Comparison of ENCODE assay signal across 13 mouse cellular contexts in genomic region chr12:71398701-71399100, GRCm38 (mm10).
DNase-seq lines count a peak whose midpoint lies in the region; ATAC-seq lines count a peak whose summit lies in the region.
"Had no signal": no experiment of that assay in that cellular context is flagged by ENCODE, and none has a peak within 500 bp of the region (broad histone marks: within the 10 kb centered on the region; RNA-seq: fewer than 3 reads in every experiment).

No protein-coding gene starts in this region.

- intact Hi-C loops in heart, postnatal 14 days (cut with DNase I): no loop called here

- no peak overlapping the region for H3K4me2 ChIP-seq in hindbrain, embryonic 16.5 days (ENCODE audit: low read length)
- no peak overlapping the region for H3K4me2 ChIP-seq in hindbrain, embryonic 11.5 days (replicated peaks; ENCODE audit: low read depth, low read length)
- H3K4me2 ChIP-seq: embryonic facial prominence, embryonic 12.5 days; liver, embryonic 12.5 days had no signal

- no peak overlapping the region for H3K27ac ChIP-seq in hindbrain, embryonic 16.5 days (ENCODE audit: low read depth, low read length)
- H3K27ac ChIP-seq in hindbrain, embryonic 11.5 days (ENCODE audit: low read depth, low read length): no peak overlapping the region
- H3K27ac ChIP-seq: embryonic facial prominence, embryonic 12.5 days; liver, embryonic 12.5 days had no signal

- no peak overlapping the region for H3K4me3 ChIP-seq in hindbrain, embryonic 16.5 days (ENCODE audit: low read length)
- H3K4me3 ChIP-seq in hindbrain, embryonic 11.5 days (ENCODE audit: low read depth, low read length): no peak overlapping the region
- H3K4me3 ChIP-seq: embryonic facial prominence, embryonic 12.5 days; liver, embryonic 12.5 days had no signal

- no peaks in the 10 kb centered on the region for H3K36me3 ChIP-seq in hindbrain, embryonic 16.5 days (ENCODE audit: control insufficient read depth, insufficient read depth, low read length)
- H3K36me3 ChIP-seq in hindbrain, embryonic 11.5 days (ENCODE audit: control insufficient read depth, insufficient read depth, low read length): no peaks in the 10 kb centered on the region
- H3K36me3 ChIP-seq: embryonic facial prominence, embryonic 12.5 days; liver, embryonic 12.5 days had no signal

- 74% methylated on average over 3 of the region's 3 CpGs for WGBS in hindbrain, embryonic 16.5 days
- 88% methylated on average over 3 of the region's 3 CpGs for WGBS in hindbrain, embryonic 11.5 days

- H3K4me1 ChIP-seq in hindbrain, embryonic 16.5 days (ENCODE audit: control insufficient read depth, insufficient read depth, low read depth, low read length): no peaks in the 10 kb centered on the region
- no peaks in the 10 kb centered on the region for H3K4me1 ChIP-seq in hindbrain, embryonic 11.5 days (replicated peaks; ENCODE audit: control insufficient read depth, insufficient read depth, low read length)
- H3K4me1 ChIP-seq: liver, embryonic 12.5 days had no signal

- no peaks in the 10 kb centered on the region for H3K27me3 ChIP-seq in hindbrain, embryonic 16.5 days (replicated peaks; ENCODE audit: control insufficient read depth, insufficient read depth, low read length)
- no peaks in the 10 kb centered on the region for H3K27me3 ChIP-seq in hindbrain, embryonic 11.5 days (ENCODE audit: control insufficient read depth, insufficient read depth, low read length)
- H3K27me3 ChIP-seq: embryonic facial prominence, embryonic 12.5 days; liver, embryonic 12.5 days had no signal

- no peak overlapping the region for H3K9ac ChIP-seq in hindbrain, embryonic 16.5 days (ENCODE audit: low read depth, low read length)
- no peak overlapping the region for H3K9ac ChIP-seq in hindbrain, embryonic 11.5 days (ENCODE audit: low read depth, low read length)
- H3K9ac ChIP-seq: embryonic facial prominence, embryonic 12.5 days; liver, embryonic 12.5 days had no signal

- no peaks in the 10 kb centered on the region for H3K9me3 ChIP-seq in hindbrain, embryonic 16.5 days (ENCODE audit: control insufficient read depth, low read length)
- H3K9me3 ChIP-seq in hindbrain, embryonic 11.5 days (ENCODE audit: control insufficient read depth, low read length): no peaks in the 10 kb centered on the region
- H3K9me3 ChIP-seq: embryonic facial prominence, embryonic 12.5 days; liver, embryonic 12.5 days had no signal

- no peak for DNase-seq in hindbrain, embryonic 11.5 days (ENCODE audit: low spot score)
- peak; percentile 56 to 64 for DNase-seq in right cerebral cortex, postnatal 10 days (ENCODE audit: low spot score in 2 of 2)
- no peak for DNase-seq in right cerebral cortex, postnatal 25 days
- DNase-seq in cerebellum, adult 18-20 months: peak; percentile 87
- DNase-seq in heart, postnatal 14 days: peak; percentile 55 to 63
- DNase-seq in gastrocnemius, adult 18-20 months (ENCODE audit: low spot score): no peak
- no peak for DNase-seq in lung, postnatal 10 days
- DNase-seq: lung, postnatal 36 days had no signal

- ATAC-seq in hindbrain, embryonic 16.5 days: peak; percentile 52; the same call in 1 of the 2 replicates
- no peak for ATAC-seq in hindbrain, embryonic 11.5 days (ENCODE audit: low FRiP score)
- ATAC-seq: forebrain, embryonic 14.5 days; intestine, postnatal 0 days; liver, embryonic 12.5 days had no signal

Comparison
In these comparisons a context has a peak if more than half of its experiments do, and no peak if none do; other contexts are left out.
1. DNase-seq: peak in right cerebral cortex, postnatal 10 days (2 of 2), cerebellum, adult 18-20 months (2 of 2) and heart, postnatal 14 days (2 of 2); none in hindbrain, embryonic 11.5 days (single experiment), right cerebral cortex, postnatal 25 days (single experiment), gastrocnemius, adult 18-20 months (single experiment) and lung, postnatal 10 days (single experiment).